Mouse (Mus musculus): Measurements from ENCODE around the gene St3gal3.

The St3gal3 gene

DNA sequence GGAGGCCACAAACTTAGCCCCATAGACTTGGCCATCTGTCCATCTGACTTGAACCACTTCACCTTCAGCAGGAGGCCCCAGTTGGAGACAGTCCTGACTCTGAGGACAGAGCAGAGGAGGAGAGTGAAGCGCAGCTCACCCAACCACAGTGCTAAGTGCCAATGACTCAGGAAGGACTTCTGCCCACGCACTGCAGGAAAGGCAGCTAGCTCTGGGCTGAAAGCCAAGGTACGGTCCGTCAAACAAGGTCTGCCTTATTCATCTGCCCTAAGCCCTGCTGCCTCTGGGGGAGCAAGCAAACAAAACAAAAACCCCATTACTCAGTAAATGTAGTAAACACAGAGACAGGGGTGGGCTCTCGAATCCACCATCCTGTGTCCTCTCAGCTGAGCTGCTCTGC lies 4.2 kb upstream of the St3gal3 start:
- DNase-seq (ENCODE audit: low read depth): no peak

DNA sequence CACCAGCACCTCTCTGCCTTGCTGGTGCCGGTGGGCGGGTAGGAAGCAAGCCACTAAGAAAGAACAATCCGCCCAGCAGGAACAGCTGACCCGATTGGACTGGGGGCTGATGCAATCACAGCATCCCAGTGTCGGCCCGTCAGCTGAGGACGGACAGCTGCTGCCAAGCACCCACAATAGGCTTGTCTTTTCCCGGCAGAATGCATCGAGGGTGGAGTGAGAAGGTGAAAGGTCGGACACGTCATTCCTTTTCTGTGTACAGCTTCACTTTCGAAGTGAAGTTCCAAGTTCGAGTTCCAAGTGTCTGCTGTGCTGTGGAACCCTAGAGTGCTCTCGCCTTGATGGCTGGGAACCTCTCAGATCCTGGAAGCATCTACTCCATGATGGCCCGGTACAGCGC lies 3.1 kb upstream of the St3gal3 start:
- DNase-seq (ENCODE audit: low read depth): no peak

DNA sequence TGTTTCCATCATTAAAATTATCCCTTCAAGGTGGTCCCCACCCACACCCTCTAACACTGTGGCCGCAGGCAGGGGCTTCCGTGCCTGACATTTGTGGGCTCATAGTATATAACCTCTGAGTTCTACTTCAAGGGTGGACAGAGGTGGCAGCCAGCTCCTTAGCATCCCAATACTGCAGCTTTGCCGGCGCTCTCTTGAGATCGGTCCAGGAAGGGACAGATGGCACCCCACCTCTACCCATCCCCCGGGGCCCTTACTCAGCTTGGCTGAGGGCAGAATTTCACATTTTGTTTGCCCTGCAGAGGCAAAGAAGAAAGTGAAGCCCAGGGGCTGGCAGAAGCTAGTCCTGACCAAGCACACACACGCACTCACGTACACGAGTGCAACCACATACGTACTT lies 2.6 kb upstream of the St3gal3 start:
- DNase-seq (ENCODE audit: low read depth): no peak

DNA sequence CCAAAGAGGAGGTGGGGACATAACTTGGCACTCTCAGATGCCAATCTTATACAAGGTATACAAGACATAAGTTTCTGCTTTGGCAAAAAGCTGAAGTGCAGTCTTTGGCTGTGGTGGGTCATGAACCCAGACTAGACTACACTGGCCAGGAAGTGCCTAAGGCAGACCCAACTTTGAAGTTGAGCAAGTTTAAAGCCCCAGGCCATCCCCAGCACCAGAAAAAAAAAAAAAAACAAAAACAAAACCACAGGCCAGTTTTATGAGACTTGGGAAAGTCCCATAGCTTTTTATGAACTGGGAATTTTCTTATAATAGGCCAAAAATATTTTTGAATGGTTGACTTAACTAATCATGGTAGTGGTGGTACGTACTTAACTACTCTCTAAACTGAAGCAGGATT lies 700 bp upstream of the St3gal3 start:
- no peak for DNase-seq (ENCODE audit: low read depth)

DNA sequence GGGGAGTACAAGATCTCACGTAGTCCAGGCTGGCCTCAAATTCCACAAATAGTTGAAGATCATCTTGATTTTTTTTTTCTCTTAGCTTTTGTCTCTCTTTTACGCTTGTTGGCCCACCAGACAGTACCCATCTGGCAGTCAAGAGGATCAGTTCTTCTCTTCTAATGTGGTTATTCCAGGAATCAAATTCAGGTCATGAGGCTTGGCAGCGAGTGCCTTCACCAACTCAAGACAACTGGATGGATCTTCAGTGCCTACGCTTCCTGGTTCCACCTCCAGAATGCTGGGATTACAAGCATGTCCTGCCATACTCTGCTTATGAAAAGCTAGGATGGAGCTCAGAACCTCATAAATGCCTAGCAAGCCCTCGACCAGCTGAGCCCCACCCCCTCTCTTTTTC lies 3.4 kb downstream of the St3gal3 start:
- DNase-seq (ENCODE audit: low read depth): no peak

DNA sequence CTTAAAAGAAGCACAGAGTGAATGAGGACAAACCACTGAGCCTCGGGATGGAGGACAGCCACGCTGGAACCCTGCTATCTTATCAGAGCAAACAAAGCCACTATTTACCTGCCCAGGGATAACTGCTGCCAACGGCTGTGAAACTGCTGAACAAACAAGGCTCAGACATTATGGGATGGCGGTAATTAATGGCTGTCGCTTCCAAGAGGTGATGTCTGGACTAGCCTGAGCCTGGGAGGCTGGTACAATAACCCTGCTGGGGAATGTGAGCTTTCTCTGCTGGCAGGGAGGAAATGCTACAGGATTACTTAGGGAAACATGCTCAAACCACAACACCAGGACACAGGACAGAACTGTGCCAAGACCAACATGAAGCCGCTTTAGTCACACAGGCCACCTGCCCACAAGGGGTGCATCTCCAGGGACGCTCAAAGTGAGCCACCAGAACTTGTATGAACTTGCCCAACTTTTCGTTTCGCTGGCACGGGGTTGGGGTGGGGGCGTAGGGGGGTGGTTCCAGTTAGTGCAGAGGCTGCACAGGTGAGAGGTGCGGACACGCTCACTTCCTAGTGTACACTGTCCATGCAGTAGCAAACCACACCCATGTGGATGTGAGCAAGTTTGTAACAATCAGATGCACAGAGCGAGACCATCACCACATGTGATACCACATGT lies 11.5 kb downstream of the St3gal3 start:
- DNase-seq (ENCODE audit: low read depth): no peak

DNA sequence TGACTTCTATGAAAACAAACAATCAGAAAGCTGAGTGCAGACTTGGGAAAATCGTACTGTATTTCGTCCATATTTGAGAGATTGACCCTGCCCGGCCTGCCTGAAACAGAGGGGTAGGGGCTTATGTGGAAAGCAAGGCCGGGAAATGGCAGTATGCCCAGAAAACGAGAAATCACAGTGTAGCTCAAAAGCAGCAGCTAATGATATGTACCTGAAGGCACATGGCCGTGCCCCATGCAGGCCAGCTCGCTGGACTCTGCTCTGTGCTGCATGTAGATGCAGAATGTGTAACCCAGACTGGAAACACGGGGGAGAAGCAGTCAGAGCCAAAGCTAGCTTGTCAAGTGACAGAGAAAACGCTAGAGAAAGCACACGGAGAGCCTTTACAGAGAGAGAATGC lies 12.6 kb downstream of the St3gal3 start:
- DNase-seq (ENCODE audit: low read depth): no peak

DNA sequence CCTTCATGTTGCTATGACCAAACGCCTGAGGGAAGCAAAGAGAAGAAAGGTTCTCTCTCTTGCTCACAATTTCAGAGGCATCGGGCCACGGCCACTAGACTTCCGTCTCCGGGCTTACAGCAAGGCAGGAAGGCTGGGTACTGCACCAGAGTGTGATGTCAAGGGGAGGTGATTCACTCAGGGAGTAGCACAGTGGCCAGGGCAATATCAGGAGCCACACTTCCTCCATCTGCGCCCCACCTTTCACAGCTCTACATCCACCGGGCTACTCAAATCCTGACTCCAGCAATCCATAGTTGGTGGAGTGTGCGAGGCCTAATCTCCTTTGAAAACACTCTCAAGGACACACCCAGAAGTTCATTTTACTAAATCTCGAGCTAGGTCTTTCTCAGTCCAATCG lies 17.1 kb downstream of the St3gal3 start:
- DNase-seq (ENCODE audit: low read depth): no peak

DNA sequence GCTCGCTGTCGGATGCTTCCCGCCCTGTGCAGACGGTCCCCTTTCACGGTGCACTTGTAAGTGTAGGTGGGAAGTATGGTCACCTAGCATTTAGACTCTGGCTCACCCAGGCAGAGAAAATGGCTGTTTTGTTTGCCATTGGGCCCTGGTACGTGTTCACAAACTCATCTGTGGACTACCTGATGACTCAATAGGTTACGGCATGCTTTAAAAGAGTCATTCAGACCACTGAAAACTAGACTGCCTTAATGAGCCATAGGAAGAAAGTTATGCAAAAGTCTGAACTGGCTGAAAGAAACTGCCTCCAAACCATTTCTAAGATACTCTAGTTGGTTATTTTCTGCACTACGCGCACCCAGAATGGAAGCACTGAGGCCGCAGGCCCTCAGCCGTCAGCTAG lies 18.6 kb downstream of the St3gal3 start:
- no peak for DNase-seq (ENCODE audit: low read depth)

DNA sequence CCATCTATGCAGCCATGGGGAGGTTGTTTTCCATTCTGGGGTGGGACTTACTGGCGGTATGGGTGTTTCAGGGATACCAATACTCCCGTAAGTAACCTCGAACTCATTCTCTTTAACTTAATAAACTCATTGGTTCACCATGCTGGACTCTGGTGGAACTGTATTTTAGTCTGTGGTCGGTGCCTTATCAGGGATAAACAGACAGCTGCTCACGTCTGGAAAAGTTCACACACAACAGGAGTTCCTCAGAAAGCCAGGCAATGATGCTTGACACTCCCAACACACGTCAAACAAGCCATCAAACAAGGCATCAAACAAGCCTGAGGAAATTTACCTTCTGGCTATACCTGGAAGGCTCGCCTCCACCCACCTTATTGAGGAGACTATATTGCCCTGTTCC lies 19.6 kb downstream of the St3gal3 start:
- no peak for DNase-seq (ENCODE audit: low read depth)

DNA sequence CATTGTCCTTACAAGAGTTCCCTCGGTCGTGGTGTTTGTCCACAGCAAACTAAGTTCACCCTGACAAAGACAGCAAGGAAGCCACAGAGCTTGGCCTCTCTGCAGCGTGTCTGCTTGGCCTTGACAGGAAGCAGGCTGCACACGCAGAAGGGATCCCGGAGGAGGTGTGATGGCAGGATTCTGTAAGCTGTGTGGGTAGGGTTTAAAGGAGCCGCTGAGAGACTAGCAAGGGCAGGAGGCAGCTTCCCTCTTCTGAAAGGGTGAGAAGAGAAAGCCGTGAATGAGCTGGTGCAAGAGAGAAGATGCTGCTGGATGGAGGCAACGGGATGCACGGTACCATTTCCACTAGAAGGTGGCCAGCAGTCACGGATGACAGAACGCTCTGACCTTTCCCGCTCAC lies 22.1 kb downstream of the St3gal3 start:
- DNase-seq (ENCODE audit: low read depth): no peak

DNA sequence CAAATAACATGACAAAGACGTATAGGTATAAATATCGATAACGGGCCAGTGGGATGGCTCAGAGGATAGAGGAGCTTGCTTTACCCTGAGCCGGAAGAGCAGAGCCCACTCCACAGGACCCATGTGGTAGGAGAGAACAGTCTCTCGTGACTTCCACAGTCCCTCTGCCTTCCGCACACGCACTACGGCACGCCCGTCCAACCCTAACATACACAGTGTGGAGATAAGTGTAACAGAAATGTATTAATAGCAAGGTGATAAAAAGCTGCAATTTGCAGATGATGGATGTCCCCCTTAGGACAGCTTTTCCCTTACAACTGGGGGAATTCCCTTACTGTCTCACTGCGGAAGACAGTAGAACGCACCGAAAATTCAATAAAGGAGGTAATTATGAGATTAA lies 25.1 kb downstream of the St3gal3 start:
- no peak for DNase-seq (ENCODE audit: low read depth)

DNA sequence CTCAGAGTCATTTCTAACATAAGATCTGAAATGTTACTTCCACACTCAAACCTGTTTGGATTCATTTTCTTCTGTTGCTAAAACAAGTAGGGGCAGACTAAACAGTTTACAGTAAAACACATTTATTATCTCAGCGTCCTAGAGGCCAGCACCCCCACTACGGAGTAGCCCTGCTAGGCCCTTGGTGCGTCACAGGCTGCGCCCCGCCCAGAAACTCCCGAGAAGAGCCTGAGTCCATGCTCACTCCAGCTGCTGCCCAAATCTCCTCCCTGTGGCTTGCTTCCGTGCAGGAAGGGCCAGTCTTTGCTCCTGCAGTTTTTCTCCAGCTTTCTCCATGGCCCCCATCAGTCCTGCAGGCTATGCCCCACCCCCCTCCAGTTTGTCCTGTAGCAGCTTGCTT lies 25.9 kb downstream of the St3gal3 start:
- no peak for DNase-seq (ENCODE audit: low read depth)

DNA sequence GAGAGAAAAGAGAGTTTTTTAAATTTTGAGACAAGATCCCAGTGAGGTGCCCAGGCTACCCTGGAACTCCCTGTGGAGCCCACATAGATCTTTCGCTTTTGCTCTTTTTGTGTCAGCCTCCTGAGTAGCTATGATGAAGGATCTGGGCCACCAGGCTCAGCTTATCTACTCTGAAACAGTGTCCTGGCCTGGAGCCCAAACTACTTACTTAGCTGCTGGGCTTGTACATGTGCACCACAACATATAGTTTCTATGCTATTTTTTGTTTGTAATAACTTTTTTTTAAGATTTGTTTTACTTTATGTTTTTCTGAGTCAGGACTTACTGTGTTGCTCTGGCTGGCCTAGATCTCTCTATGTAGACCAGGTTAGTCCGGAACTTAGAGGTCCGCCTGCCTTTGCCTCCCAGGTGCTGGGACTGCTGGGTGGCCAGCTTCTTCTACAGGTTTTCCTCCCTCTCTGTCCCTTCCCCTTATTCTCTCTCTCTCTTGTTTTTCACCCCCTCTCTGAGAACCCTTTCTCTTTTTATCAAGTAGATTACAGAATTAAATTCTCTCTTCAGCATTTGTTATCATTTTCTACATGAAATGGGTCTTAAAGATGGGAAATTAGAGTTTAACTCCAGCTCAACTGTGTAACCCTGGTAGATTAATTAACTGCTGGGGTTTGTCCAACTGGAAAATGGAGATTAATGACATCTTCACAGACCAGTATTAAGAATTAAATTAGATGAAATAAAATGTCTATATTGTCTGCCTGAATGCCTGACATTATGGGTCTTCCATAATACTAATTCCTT lies 29.3 kb downstream of the St3gal3 start:
- DNase-seq (ENCODE audit: low read depth): no peak

DNA sequence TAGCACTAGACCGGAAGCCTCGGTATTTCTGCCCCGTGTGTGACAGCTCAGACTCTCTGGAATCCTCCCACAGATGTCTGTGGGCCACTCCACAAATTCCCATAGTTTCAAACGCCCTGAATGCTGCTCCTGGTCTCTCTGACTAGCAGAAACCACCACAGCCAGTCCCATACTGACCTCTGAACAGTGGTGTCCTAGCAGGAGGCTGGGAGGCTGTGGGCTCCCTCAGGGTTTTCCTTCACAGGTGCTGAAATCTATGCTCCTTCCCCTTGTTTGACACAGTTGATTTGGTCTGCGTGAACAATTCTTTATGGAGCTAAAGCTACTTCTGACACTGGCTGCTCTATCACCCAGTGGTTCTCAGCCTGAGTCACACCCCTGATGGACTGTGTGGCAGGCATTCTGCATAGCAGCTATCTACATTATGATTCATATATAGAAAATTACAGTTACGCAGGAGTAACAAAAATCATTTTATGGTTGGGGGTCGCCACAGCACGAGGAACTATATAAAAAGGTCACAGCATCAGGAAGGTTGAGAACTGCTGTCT lies 31.4 kb downstream of the St3gal3 start:
- no peak for DNase-seq (ENCODE audit: low read depth)

DNA sequence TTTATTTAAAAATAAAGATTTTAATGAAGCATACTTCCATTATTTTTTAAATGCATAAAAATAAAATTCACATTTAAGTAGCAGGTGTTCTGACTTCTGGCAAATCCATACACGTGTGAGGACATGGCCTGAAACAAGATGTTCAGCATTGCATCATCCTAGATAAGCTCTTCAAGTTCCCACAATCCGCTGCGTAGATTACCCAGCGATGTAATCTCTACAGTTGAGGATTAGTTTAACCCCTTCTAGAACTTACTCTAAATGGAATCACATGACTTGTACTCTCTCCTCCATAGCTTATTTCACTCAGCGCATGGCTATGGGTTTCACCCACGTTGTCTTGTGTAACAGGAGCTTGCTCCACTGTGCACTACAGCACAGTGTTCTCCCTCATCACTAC lies 33.2 kb downstream of the St3gal3 start:
- DNase-seq (ENCODE audit: low read depth): no peak

DNA sequence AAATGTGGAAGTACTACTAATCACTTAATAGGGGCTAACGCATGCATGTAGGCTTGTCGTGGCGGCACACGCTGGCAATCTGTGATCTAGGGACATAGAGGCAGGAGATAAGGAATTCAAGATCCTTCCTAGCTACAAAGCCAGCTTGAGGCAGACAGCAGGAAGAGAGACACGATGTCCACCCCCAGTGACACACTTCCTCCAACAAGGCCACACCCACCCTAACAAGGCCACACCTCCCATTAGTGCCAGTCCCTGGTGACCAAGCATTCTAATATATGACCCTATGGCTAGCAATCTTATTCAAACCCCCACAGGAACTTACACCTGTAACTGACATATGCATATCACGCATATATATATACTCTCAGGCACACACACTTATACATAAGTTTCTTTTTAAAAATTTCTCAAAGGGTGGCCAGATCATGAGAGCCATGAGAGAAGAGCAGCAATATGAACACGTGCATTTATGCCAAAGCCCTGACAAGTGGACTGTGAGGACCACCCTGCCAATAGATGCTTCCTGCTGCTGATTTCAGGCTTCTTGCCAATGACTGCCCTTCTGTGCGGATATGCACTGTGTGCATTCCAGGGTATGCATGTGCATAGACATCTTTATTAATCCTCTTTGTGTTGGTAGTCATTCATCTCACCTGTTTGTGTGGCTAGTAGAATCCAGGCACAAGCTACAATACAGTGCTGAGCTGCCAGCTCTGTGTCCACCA lies 34.9 kb downstream of the St3gal3 start:
- DNase-seq (ENCODE audit: low read depth): no peak

DNA sequence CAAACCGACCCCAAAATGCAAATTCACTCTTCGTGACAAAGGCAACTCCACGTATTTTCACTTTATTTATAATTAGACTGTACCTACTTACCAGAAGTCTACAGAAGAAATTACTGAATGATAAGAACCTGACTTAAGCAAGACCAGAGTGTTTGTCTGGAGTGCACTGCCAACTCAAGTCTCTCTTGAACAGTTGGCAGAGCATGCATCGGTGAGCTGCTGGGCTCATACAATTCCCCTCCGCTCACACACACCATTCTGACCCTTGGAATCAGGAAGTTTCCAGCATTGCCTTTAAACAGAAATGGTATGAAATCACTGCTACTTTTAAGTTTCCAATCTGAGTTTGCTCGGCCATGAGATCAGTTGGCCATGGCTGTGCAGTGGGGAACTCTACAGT lies 36.1 kb downstream of the St3gal3 start:
- DNase-seq (ENCODE audit: low read depth): no peak

DNA sequence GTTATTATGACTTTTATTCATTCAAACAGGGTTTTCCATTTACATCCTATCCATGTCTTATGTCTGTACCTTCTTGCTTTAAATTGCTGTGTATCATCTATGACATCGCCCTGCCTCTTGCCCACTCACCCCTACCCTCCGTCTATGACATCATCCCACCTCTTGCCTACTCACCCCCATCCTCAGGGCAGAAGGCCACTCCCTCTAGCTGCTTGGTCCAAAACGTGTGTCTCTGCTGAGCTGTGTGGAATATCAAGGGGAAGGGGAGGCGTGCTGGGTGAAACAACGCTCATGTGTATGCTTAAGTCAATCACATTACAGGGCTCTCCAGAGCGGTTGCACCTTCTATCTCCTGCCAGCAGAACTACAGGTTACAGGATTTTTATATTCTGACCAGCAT lies 38.6 kb downstream of the St3gal3 start:
- no peak for DNase-seq (ENCODE audit: low read depth)

DNA sequence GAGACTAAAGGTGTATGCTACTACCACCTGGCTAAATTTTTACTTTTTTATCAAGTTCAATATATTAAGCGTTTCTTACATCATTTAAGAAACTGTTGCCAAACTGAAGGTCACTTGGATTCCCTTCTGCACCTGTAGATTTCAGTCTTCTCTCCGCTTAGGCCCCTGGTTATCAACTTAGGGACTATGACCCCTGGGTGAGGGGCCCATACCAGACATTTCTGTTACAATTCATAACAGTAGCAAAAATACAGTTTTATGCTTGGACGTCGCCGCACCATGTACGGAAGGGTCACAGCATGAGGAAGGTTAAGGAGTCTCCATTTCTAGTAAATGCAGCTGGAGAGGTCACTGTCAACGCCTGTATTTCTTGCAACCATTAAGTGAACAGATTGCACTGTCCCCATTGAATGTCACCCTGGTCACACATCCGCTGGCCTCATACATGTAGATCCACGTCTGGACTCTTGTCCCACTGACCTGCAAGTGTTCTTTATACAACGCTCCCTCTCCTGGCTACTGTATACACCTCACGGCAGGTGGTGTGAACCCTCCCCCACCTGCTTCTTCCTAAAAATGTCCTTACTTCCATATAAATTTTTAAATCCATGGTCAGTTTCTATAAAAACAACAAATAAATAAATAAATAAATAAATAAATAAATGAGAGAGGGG lies 41.8 kb downstream of the St3gal3 start:
- no peak for DNase-seq (ENCODE audit: low read depth)

DNA sequence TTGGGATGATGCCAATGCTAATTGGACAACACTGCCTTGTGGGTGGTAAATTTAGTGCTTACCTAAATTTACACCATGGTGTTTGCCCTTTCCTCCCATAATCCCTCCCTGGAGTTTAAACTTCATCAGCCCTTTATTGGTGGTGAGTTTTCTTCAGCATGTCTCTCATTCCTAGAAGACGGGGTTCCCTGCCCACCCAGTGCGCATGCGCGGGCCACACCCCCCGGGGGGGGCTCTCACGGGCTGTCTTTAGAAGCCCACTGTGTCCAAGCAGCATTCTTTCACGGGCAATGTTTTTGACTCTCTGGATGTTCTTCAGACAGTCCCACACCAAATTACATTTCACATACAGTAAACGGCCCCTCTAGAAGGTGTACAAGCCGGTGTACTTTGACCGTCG lies 44.3 kb downstream of the St3gal3 start:
- DNase-seq (ENCODE audit: low read depth): no peak

DNA sequence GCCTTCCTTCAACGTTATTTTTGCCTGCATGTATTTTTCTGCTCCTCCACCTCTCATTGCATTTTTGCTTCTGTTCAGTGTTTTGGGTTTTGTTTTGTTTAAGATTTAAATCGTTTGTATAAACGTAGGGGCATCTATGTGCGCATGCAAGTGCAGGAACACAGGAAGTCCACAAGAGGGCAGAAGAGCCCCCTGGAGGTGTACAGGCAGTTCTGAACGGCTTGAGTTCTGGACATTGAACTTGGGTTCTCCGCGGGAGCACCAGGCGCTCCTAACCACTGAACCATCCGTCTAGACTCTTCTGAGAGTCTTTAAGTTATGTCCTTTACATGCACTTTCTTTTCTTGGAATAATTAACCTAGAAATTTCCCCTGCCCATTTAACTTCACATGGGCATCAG lies 44.8 kb downstream of the St3gal3 start:
- peak; percentile 30 for DNase-seq (ENCODE audit: low read depth)

All from naive thymus-derived CD4-positive, alpha-beta T cell, adult 2 months (primary cell).